Mouse (Mus musculus) left cerebral cortex, adult 2 months (tissue): ENCODE measurements around the gene Trim46. TPM values are rescaled to one million over a fixed set of nuclear protein-coding genes. Genes with fewer than 3 reads are reported as not detected.

Source experiments
- DNase-seq, 2 experiments: peaks; one replicate each; pipeline ENCODE4 v3.0.0; 2021 to 2022; ENCODE audit warnings: low spot score in 2 of 2, mixed read lengths in 1 of 2; ENCODE audit errors: extremely low spot score in 1 of 2
- H3K27ac ChIP-seq: fragments of 200-600 bp; 2 replicates; pipeline ENCODE4 v1.8.1; 2022
- H3K4me3 ChIP-seq: fragments of 200-600 bp; 2 replicates; pipeline ENCODE4 v1.8.1; 2022
- CTCF ChIP-seq: fragments of 200-600 bp; IDR thresholded peaks from 2 replicates; pipeline ENCODE4 v1.8.1; 2022; ENCODE audit warnings: antibody characterized with exemption, mild to moderate bottlenecking, moderate library complexity
- intact Hi-C: fragments of 180-260 bp; cut with DNase I; formaldehyde crosslinking; loops from one replicate; pipeline ENCODE4 v1.15.1; 2025
- total RNA-seq, 2 experiments: library from RNA; stranded (reverse); gene quantifications; 2 replicates each; pipeline ENCODE4 v1.2.3; 2021

Gene Trim46
- total RNA-seq, 2 experiments from 2014 or later = 82.8 to 85.1 TPM

- peak; percentile 93 for TF ChIP-seq CTCF
- Histone ChIP-seq H3K4me3 (peak overlapping the region; percentile 61; the same call in 1 of the 2 replicates), H3K27ac (peak overlapping the region; percentile 87)
- peak; percentile 78 to 82 for DNase-seq
- intact Hi-C loops = loop anchor here (1.0 kb wide), 2 partner anchors 31 to 35 kb away; partner anchors contain the start of gene Trim46
Measured at GRCm38 (mm10) chr3:89281579-89282290, 35.6 kb upstream of the Trim46 start.

- peak within 1 kb of the TSS; percentile 87 for H3K27ac ChIP-seq
- DNase-seq = peak in 1 of 2 experiments; percentile 36
- intact Hi-C loops = no loop called here
- H3K4me3 ChIP-seq = peak within 1 kb of the TSS; percentile 61
- TF ChIP-seq CTCF = peak; percentile 8; the same call in 1 of the 2 replicates
Measured at GRCm38 (mm10) chr3:89280606-89281511, 34.8 kb upstream of the Trim46 start, which contains the start of gene Efna1. TSS of gene Efna1 (minus strand) at chr3:89281142.

- peak overlapping the region; percentile 87 for H3K27ac ChIP-seq
- TF ChIP-seq CTCF = no peak
- H3K4me3 ChIP-seq = peak overlapping the region; percentile 61
- intact Hi-C loops = no loop called here
- DNase-seq = peak in 1 of 2 experiments; percentile 33
Measured at GRCm38 (mm10) chr3:89280050-89280605, 34.0 kb upstream of the Trim46 start.

- H3K4me3 ChIP-seq = peak overlapping the region; percentile 61
- intact Hi-C loops = no loop called here
- peak overlapping the region; percentile 87 for H3K27ac ChIP-seq
- TF ChIP-seq CTCF = no peak; the same call in 1 of the 2 replicates
- DNase-seq = peak; percentile 79 to 80
Measured at GRCm38 (mm10) chr3:89279153-89279890, 33.2 kb upstream of the Trim46 start.

GRCm38 (mm10) chr3:89278643-89279042 lies 32.5 kb upstream of the Trim46 start:
- no peak for DNase-seq
- Histone ChIP-seq H3K4me3 (peak overlapping the region; percentile 61), H3K27ac (peak overlapping the region; percentile 87)
- no peak for TF ChIP-seq CTCF
- intact Hi-C loops = no loop called here

GRCm38 (mm10) chr3:89278107-89278506 lies 32.0 kb upstream of the Trim46 start:
- peak overlapping the region; percentile 87 for H3K27ac ChIP-seq
- DNase-seq = no peak
- intact Hi-C loops = no loop called here
- TF ChIP-seq CTCF = no peak
- H3K4me3 ChIP-seq = peak overlapping the region; percentile 61

GRCm38 (mm10) chr3:89277281-89278021 lies 31.3 kb upstream of the Trim46 start:
- no peak for TF ChIP-seq CTCF
- Histone ChIP-seq H3K27ac (peak overlapping the region; percentile 87), H3K4me3 (peak overlapping the region; percentile 61)
- intact Hi-C loops = no loop called here
- DNase-seq = peak in 1 of 2 experiments; percentile 40

- intact Hi-C loops = no loop called here
- no peak overlapping the region for H3K27ac ChIP-seq
- no peak overlapping the region for H3K4me3 ChIP-seq
- no peak for DNase-seq
- no peak for TF ChIP-seq CTCF
Measured at GRCm38 (mm10) chr3:89276061-89276460, 30.0 kb upstream of the Trim46 start.

- intact Hi-C loops = no loop called here
- H3K4me3 ChIP-seq = no peak overlapping the region
- TF ChIP-seq CTCF = no peak
- no peak overlapping the region for H3K27ac ChIP-seq
- no peak for DNase-seq
Measured at GRCm38 (mm10) chr3:89271760-89272159, 25.7 kb upstream of the Trim46 start.

GRCm38 (mm10) chr3:89270891-89271290 lies 24.8 kb upstream of the Trim46 start:
- TF ChIP-seq CTCF = no peak
- Histone ChIP-seq H3K27ac (peak overlapping the region; percentile 93), H3K4me3 (peak overlapping the region; percentile 68)
- DNase-seq = peak; percentile 57 to 73
- intact Hi-C loops = no loop called here
